Mouse (Mus musculus) testis, adult 2 months (tissue): ENCODE results near the gene Tada2a. TPM values are rescaled to one million over a fixed set of nuclear protein-coding genes. Genes with fewer than 3 reads are reported as not detected.

Experiments used
- H3K27ac ChIP-seq: fragments of 200-500 bp; 2 replicates; pipeline ENCODE4 v1.5.1; 2012; ENCODE audit warnings: low read depth, low read length; ENCODE audit not compliant: control insufficient read depth, insufficient read depth
- H3K27me3 ChIP-seq: fragments of 200-500 bp; 2 replicates; pipeline ENCODE4 v1.6.1; 2012; ENCODE audit warnings: mild to moderate bottlenecking, low read length, moderate library complexity; ENCODE audit not compliant: control insufficient read depth, insufficient read depth
- H3K36me3 ChIP-seq: fragments of 200-500 bp; 2 replicates; pipeline ENCODE4 v1.6.1; 2012; ENCODE audit warnings: mild to moderate bottlenecking, low read length; ENCODE audit not compliant: control insufficient read depth, insufficient read depth
- H3K4me1 ChIP-seq: fragments of 200-500 bp; 2 replicates; pipeline ENCODE4 v1.6.1; 2012; ENCODE audit warnings: low read length; ENCODE audit not compliant: control insufficient read depth, insufficient read depth
- H3K4me3 ChIP-seq: fragments of 200-500 bp; 2 replicates; pipeline ENCODE4 v1.5.1; 2012; ENCODE audit warnings: low read depth, mild to moderate bottlenecking, low read length, moderate library complexity, mixed read lengths; ENCODE audit not compliant: control insufficient read depth
- CTCF ChIP-seq: fragments of 200-500 bp; IDR thresholded peaks from 2 replicates; pipeline ENCODE4 v1.5.1; 2012; ENCODE audit warnings: low read depth, mild to moderate bottlenecking, inconsistent platforms, low read length, moderate library complexity; ENCODE audit not compliant: control insufficient read depth, insufficient read depth, insufficient replicate concordance
- POLR2A ChIP-seq: fragments of 200-500 bp; IDR thresholded peaks from 2 replicates; pipeline ENCODE4 v1.6.1; 2012; ENCODE audit warnings: low read depth, mild to moderate bottlenecking, inconsistent platforms, low read length, moderate library complexity; ENCODE audit not compliant: control insufficient read depth
- polyA plus RNA-seq: library from polyadenylated mRNA; depleted of rRNA; stranded (reverse); fragments of >200 nt; gene quantifications from 2 replicates; pipeline ENCODE4 v1.2.3, GENCODE M21; 2012

Tada2a gene
- polyA plus RNA-seq, 1 experiment: 4.2 TPM

GRCm38 (mm10) chr11:84061881-84062280 is 67.5 kb downstream of the Tada2a start:
- H3K4me1 ChIP-seq: no peaks in the 10 kb centered on the region; the same call in 1 of the 2 replicates
- H3K36me3 ChIP-seq: no peaks in the 10 kb centered on the region
- no peak overlapping the region for H3K27ac ChIP-seq
- TF ChIP-seq CTCF: no peak
- TF ChIP-seq POLR2A: no peak
- no peak overlapping the region for H3K4me3 ChIP-seq
- no peaks in the 10 kb centered on the region for H3K27me3 ChIP-seq

GRCm38 (mm10) chr11:84060635-84061034 is 68.8 kb downstream of the Tada2a start:
- Histone ChIP-seq H3K4me1 (no peaks in the 10 kb centered on the region), H3K27ac (no peak overlapping the region), H3K4me3 (no peak overlapping the region), H3K36me3 (no peaks in the 10 kb centered on the region), H3K27me3 (no peaks in the 10 kb centered on the region)
- TF ChIP-seq POLR2A (no peak), CTCF (no peak)

- no peak overlapping the region for H3K4me3 ChIP-seq
- no peaks in the 10 kb centered on the region for H3K36me3 ChIP-seq
- no peak overlapping the region for H3K27ac ChIP-seq
- no peaks in the 10 kb centered on the region for H3K27me3 ChIP-seq
- H3K4me1 ChIP-seq: no peaks in the 10 kb centered on the region
- TF ChIP-seq POLR2A (no peak), CTCF (no peak)
Measured at GRCm38 (mm10) chr11:84059784-84060183, 69.6 kb downstream of the Tada2a start.

- no peak overlapping the region for H3K4me3 ChIP-seq
- no peak overlapping the region for H3K27ac ChIP-seq
- H3K36me3 ChIP-seq: no peaks in the 10 kb centered on the region
- TF ChIP-seq CTCF (no peak), POLR2A (no peak)
- H3K4me1 ChIP-seq: no peaks in the 10 kb centered on the region
- H3K27me3 ChIP-seq: no peaks in the 10 kb centered on the region
Measured at GRCm38 (mm10) chr11:84057418-84057817, 72.0 kb downstream of the Tada2a start.

- Histone ChIP-seq H3K4me3 (no peak overlapping the region), H3K4me1 (no peaks in the 10 kb centered on the region), H3K36me3 (no peaks in the 10 kb centered on the region), H3K27me3 (no peaks in the 10 kb centered on the region), H3K27ac (no peak overlapping the region)
- TF ChIP-seq CTCF (no peak), POLR2A (no peak)
Measured at GRCm38 (mm10) chr11:84053524-84054163, 75.8 kb downstream of the Tada2a start.

- no peak overlapping the region for H3K4me3 ChIP-seq
- H3K27me3 ChIP-seq: no peaks in the 10 kb centered on the region
- H3K4me1 ChIP-seq: no peaks in the 10 kb centered on the region
- no peak overlapping the region for H3K27ac ChIP-seq
- no peaks in the 10 kb centered on the region for H3K36me3 ChIP-seq
- TF ChIP-seq POLR2A (no peak), CTCF (no peak)
Measured at GRCm38 (mm10) chr11:84053055-84053454, 76.3 kb downstream of the Tada2a start.

GRCm38 (mm10) chr11:84048411-84048810 is 81.0 kb downstream of the Tada2a start:
- no peak overlapping the region for H3K4me3 ChIP-seq
- no peak overlapping the region for H3K27ac ChIP-seq
- H3K27me3 ChIP-seq: no peaks in the 10 kb centered on the region
- no peaks in the 10 kb centered on the region for H3K4me1 ChIP-seq
- no peaks in the 10 kb centered on the region for H3K36me3 ChIP-seq
- TF ChIP-seq CTCF (no peak), POLR2A (no peak)

DNA sequence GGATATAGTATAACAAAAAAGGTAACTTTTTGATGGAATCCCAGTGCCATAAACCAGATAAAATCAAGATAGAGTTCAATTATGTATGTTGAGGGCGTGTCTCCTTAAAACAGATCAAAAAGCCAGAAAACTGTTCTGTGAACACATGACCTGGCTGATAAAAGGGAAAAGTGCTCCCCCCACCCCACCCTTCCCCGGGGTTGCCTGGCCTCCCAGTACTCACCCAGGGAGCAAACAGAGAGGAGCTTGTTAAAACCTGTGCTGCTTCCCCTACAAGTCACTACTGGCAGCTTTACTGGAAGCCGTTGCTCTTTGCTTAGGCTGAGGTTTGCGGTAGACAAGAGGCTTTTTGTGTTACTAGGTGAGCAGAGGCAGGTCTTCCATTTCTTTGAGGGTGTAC is 82.1 kb downstream of the Tada2a start:
- no peak for TF ChIP-seq CTCF
- TF ChIP-seq POLR2A: no peak
- no peak overlapping the region for H3K27ac ChIP-seq
- H3K36me3 ChIP-seq: no peaks in the 10 kb centered on the region
- H3K27me3 ChIP-seq: no peaks in the 10 kb centered on the region
- no peak overlapping the region for H3K4me3 ChIP-seq
- H3K4me1 ChIP-seq: no peaks in the 10 kb centered on the region
